Mouse (Mus musculus): ENCODE results near the gene H2-D1. TPM values are rescaled to one million over a fixed set of nuclear protein-coding genes. Genes with fewer than 3 reads are reported as not detected.

Gene H2-D1
- total and polyA plus RNA-seq, 3 experiments = 659 to 944 (median 880) TPM

- dilution Hi-C loops (cut with MboI; ENCODE audit: extremely low pct_ligation_motif_present, extremely low pct_unique_long_range_greater_than_20kb, low sequenced_read_pairs) = no loop called here
- Histone ChIP-seq H3K36me3 (replicated peaks in 1 of 2; ENCODE audit: control insufficient read depth in 1 of 2, insufficient read depth in 1 of 2, low read length in 1 of 2) (peaks cover 32 to 58% of the 10 kb centered on the region in 2 experiments), H3K27me3 (replicated peaks) (no peaks in the 10 kb centered on the region), H3K9ac (ENCODE audit: insufficient read depth, low read depth) (no peak overlapping the region), H3K4me3 (replicated peaks in 1 of 3; ENCODE audit: low read depth in 2 of 3, low read length in 2 of 3, poor library complexity in 1 of 3) (peak overlapping the region in 1 of 3 experiments; percentile 18), H3K4me1 (ENCODE audit: control insufficient read depth in 1 of 2, insufficient read depth in 2 of 2) (peaks cover 17 to 62% of the 10 kb centered on the region in 2 experiments), H3K79me2 (replicated peaks; ENCODE audit: control insufficient read depth, extremely low read depth, insufficient read depth, poor library complexity, severe bottlenecking) (peaks cover 31% of the 10 kb centered on the region), H3K9me3 (replicated peaks; ENCODE audit: low read length) (no peaks in the 10 kb centered on the region), H3K27ac (ENCODE audit: insufficient read depth, low read depth) (peak overlapping the region; percentile 31), H3K4me2 (ENCODE audit: insufficient read depth, low read depth, poor library complexity, severe bottlenecking) (0 out of 2 replicates have a peak overlapping the region, but pooled peaks have one; percentile 2)
- in situ Hi-C loops (cut with MboI; ENCODE audit: low pct_ligation_motif_present, low pct_unique_long_range_greater_than_20kb, low sequenced_read_pairs) = loop anchor here (5.0 to 10.0 kb wide), 3 partner anchors 60 to 218 kb away; partner anchors contain the start of genes Ly6g5b and Vwa7
- no peak for TF ChIP-seq MAFK (IDR thresholded peaks at IDR 0.05; ENCODE audit: insufficient replicate concordance, low read length)
- no peak for TF ChIP-seq GABPA (IDR thresholded peaks at IDR 0.05; ENCODE audit: insufficient replicate concordance, low read depth, low read length)
- no peak for TF ChIP-seq ELF1 (IDR thresholded peaks at IDR 0.05; ENCODE audit: low read depth, low read length)
- TF ChIP-seq USF2 (conservative IDR thresholded peaks at IDR 0.05; ENCODE audit: low read depth, low read length) = no peak
- TF ChIP-seq RCOR1 (conservative IDR thresholded peaks at IDR 0.05; ENCODE audit: low read depth, low read length) = no peak
- TF ChIP-seq HCFC1 (IDR thresholded peaks at IDR 0.05; ENCODE audit: low read depth, low read length) = no peak
- TF ChIP-seq ETS1 (conservative IDR thresholded peaks at IDR 0.05; ENCODE audit: low read depth, low read length) = no peak
- no peak for TF ChIP-seq ZKSCAN1 (IDR thresholded peaks at IDR 0.05; ENCODE audit: borderline replicate concordance, low read depth, low read length)
- no peak for TF ChIP-seq NELFE (IDR thresholded peaks at IDR 0.05; ENCODE audit: low read depth, low read length)
- no peak for TF ChIP-seq SMC3 (IDR thresholded peaks at IDR 0.05; ENCODE audit: low read depth, low read length)
- no peak for TF ChIP-seq TCF12 (IDR thresholded peaks at IDR 0.05; ENCODE audit: low read depth, low read length)
- TF ChIP-seq CHD2 (IDR thresholded peaks at IDR 0.05; ENCODE audit: low read length) = no peak
- DNase-seq (ENCODE audit: extremely low read depth) = no peak
Observed at GRCm38 (mm10) chr17:35232659-35233058, 29.9 kb upstream of the H2-D1 start.

GRCm38 (mm10) chr17:35233114-35233980 is 29.2 kb upstream of the H2-D1 start, which contains the start of gene Atp6v1g2:
Gene Atp6v1g2, plus strand, starts transcription at chr17:35233660.
- Histone ChIP-seq H3K27ac (ENCODE audit: insufficient read depth, low read depth) (peak within 1 kb of the TSS; percentile 95), H3K4me3 (replicated peaks in 1 of 3; ENCODE audit: low read depth in 2 of 3, low read length in 2 of 3, poor library complexity in 1 of 3) (peak within 1 kb of the TSS; percentile 67 to 100 (median 86)), H3K4me1 (ENCODE audit: control insufficient read depth in 1 of 2, insufficient read depth in 2 of 2) (peaks cover 17 to 56% of the 10 kb centered on the region in 2 experiments), H3K79me2 (replicated peaks; ENCODE audit: control insufficient read depth, extremely low read depth, insufficient read depth, poor library complexity, severe bottlenecking) (peaks cover 31% of the 10 kb centered on the region), H3K36me3 (replicated peaks in 1 of 2; ENCODE audit: control insufficient read depth in 1 of 2, insufficient read depth in 1 of 2, low read length in 1 of 2) (peaks cover 25 to 56% of the 10 kb centered on the region in 2 experiments), H3K27me3 (replicated peaks) (no peaks in the 10 kb centered on the region), H3K9me3 (replicated peaks; ENCODE audit: low read length) (no peaks in the 10 kb centered on the region), H3K4me2 (ENCODE audit: insufficient read depth, low read depth, poor library complexity, severe bottlenecking) (peak within 1 kb of the TSS; percentile 57; the same call in 1 of the 2 replicates), H3K9ac (ENCODE audit: insufficient read depth, low read depth) (peak within 1 kb of the TSS; percentile 99)
- TF ChIP-seq MAZ (IDR thresholded peaks at IDR 0.05; ENCODE audit: low read depth, low read length) (no peak), RAD21 (IDR thresholded peaks at IDR 0.05; ENCODE audit: low read depth, low read length) (no peak), CHD2 (IDR thresholded peaks at IDR 0.05; ENCODE audit: low read length) (no peak), TCF12 (IDR thresholded peaks at IDR 0.05; ENCODE audit: low read depth, low read length) (no peak), IRF4 (IDR thresholded peaks at IDR 0.05; ENCODE audit: low read depth, low read length) (no peak), PAX5 (IDR thresholded peaks at IDR 0.05; ENCODE audit: low read length) (no peak), JUN (IDR thresholded peaks at IDR 0.05; ENCODE audit: insufficient read depth, low read depth, low read length) (no peak), NRF1 (IDR thresholded peaks at IDR 0.05; ENCODE audit: low read depth, low read length) (no peak), MAFK (IDR thresholded peaks at IDR 0.05; ENCODE audit: insufficient replicate concordance, low read length) (no peak), EP300 (IDR thresholded peaks at IDR 0.05; ENCODE audit: low read length) (no peak), ZMIZ1 (IDR thresholded peaks at IDR 0.05; ENCODE audit: low read depth, low read length) (no peak), HCFC1 (IDR thresholded peaks at IDR 0.05; ENCODE audit: low read depth, low read length) (no peak), GABPA (IDR thresholded peaks at IDR 0.05; ENCODE audit: insufficient replicate concordance, low read depth, low read length) (no peak), JUND (conservative IDR thresholded peaks at IDR 0.05; ENCODE audit: low read depth, low read length) (no peak), POLR2A (IDR thresholded peaks at IDR 0.05; ENCODE audit: low read depth, low read length) (no peak), USF2 (conservative IDR thresholded peaks at IDR 0.05; ENCODE audit: low read depth, low read length) (no peak), MXI1 (IDR thresholded peaks at IDR 0.05; ENCODE audit: low read depth, low read length) (no peak), POLR2AphosphoS2 (IDR thresholded peaks at IDR 0.05; ENCODE audit: low read depth, low read length) (no peak), MAX (IDR thresholded peaks at IDR 0.05; ENCODE audit: low read length) (no peak), TBP (conservative IDR thresholded peaks at IDR 0.05; ENCODE audit: low read depth, low read length) (no peak)
- DNase-seq (ENCODE audit: extremely low read depth) = no peak
- dilution Hi-C loops (cut with MboI; ENCODE audit: extremely low pct_ligation_motif_present, extremely low pct_unique_long_range_greater_than_20kb, low sequenced_read_pairs) (no loop called here), in situ Hi-C loops (cut with MboI; ENCODE audit: low pct_ligation_motif_present, low pct_unique_long_range_greater_than_20kb, low sequenced_read_pairs) (loop anchor here (5.0 to 10.0 kb wide), 3 partner anchors 61 to 219 kb away; partner anchors contain the start of genes Ly6g5b and Vwa7)

Measured in CH12.LX (cell line).